Mouse (Mus musculus) hindbrain, postnatal 0 days (tissue): Measurements from ENCODE around the gene Plet1. TPM values are rescaled to one million over a fixed set of nuclear protein-coding genes. Genes with fewer than 3 reads are reported as not detected.

ENCODE experiments used
- ATAC-seq: fragments of 200-750 bp; cut with Nextera tagmentation; 2 replicates; pipeline ENCODE4 v1.8.0; 2017; ENCODE audit warnings: mild to moderate bottlenecking, moderate TSS enrichment, moderate library complexity
- DNase-seq: peaks from one replicate; pipeline ENCODE4 v3.0.0-alpha.2; 2015; ENCODE audit warnings: low spot score
- H3K27ac ChIP-seq: fragments of 300-500 bp; sonication (generic); 2 replicates; pipeline ENCODE4 v1.5.1; 2014; ENCODE audit warnings: mild to moderate bottlenecking
- H3K27me3 ChIP-seq: fragments of 300-500 bp; sonication (generic); 2 replicates; pipeline ENCODE4 v1.6.1; 2014; ENCODE audit warnings: low read length, mixed read lengths; ENCODE audit not compliant: insufficient read depth
- H3K36me3 ChIP-seq: fragments of 300-500 bp; sonication (generic); 2 replicates; pipeline ENCODE4 v1.6.1; 2014; ENCODE audit warnings: low read length, mixed read lengths; ENCODE audit not compliant: insufficient read depth
- H3K4me1 ChIP-seq: fragments of 300-500 bp; sonication (generic); 2 replicates; pipeline ENCODE4 v1.6.1; 2014; ENCODE audit warnings: antibody characterized with exemption, low read length, mixed read lengths; ENCODE audit not compliant: insufficient read depth
- H3K4me2 ChIP-seq: fragments of 300-500 bp; sonication (generic); 2 replicates; pipeline ENCODE4 v1.6.1; 2014; ENCODE audit warnings: low read depth, mild to moderate bottlenecking, low read length, moderate library complexity, mixed read lengths
- H3K4me3 ChIP-seq: fragments of 300-500 bp; sonication (generic); 2 replicates; pipeline ENCODE4 v1.5.1; 2014; ENCODE audit warnings: low read length
- H3K9ac ChIP-seq: fragments of 300-500 bp; sonication (generic); replicated peaks from 2 replicates; pipeline ENCODE4 v1.6.1; 2014; ENCODE audit warnings: mild to moderate bottlenecking, low read length, moderate library complexity, mixed read lengths
- H3K9me3 ChIP-seq: fragments of 300-500 bp; sonication (generic); 2 replicates; pipeline ENCODE4 v1.6.1; 2016; ENCODE audit warnings: low read length, mixed read lengths
- CTCF ChIP-seq: IDR thresholded peaks from 2 replicates; pipeline ENCODE4 v1.5.1; 2016; ENCODE audit warnings: antibody characterized with exemption, control low read depth, low read depth
- WGBS: fragments of 180-500 bp; shearing (Covaris S2); extraction: QIAGEN DNeasy Blood & Tissue Kit; methylation state at CpG from one replicate; pipeline ENCODE4 v1.1.7; 2014; 5-methylcytosine and 5-hydroxymethylcytosine counted together
- polyA plus RNA-seq: library from polyadenylated mRNA; unstranded; fragments of >200 nt; fragmentation: Nextera tagmentation; extraction: Ambion mirVana; gene quantifications from 2 replicates; pipeline ENCODE4 v1.2.1, GENCODE M21; 2015
- total RNA-seq: library from RNA; depleted of rRNA; stranded (reverse); fragments of >200 nt; gene quantifications from 2 replicates; pipeline ENCODE4 v1.2.3, GENCODE M21; 2014; rRNA removed

Gene Plet1
- total and polyA plus RNA-seq, 2 experiments from 2014 or later, result 0.37 to 1.0 TPM

DNA sequence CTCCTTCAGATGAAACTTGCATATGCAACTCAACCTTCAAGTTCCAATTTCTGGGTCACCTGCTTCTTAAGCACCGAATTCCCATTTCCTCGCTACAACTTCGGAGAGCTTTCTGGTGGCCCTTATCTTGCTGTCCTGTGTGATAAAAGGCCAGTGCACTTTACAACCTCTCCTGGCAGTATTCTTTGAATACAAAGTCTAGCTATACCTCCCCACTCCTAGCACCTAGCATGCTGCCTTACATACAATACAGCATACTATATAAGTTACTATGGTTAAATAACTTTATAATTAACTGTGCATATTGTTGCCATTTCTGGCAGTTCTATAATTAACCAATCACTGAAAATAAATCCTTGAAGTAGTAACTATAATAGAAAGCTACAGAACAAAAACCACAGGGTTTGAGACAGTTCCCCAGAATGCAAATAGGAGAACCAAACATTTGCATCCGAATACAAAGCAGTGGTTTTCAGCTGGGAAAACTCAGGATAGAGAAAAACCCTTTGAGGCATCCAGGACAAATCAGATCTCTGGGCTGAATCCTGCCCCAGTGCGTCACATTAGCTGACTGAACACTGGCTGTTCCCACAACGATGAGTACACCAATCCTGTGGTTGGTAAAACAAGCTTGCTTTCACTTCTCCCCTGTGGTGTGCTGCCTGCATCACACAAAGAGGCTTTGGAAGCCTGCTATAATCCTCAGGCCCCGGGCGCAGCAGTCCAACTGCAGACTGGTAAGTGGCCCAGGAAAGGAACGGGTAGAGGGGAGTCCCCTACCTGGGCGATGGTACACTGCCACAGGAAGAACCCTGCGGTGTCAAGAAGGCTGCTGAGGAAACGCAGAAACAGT is 60.1 kb downstream of the Plet1 start, which contains the start of gene Il18:
TSS of gene Il18 (plus strand) at position 587 of the 853 bp plus-strand sequence.
- Histone ChIP-seq H3K27me3 (no peaks in the 10 kb centered on the region), H3K4me3 (peak within 1 kb of the TSS; percentile 27), H3K9me3 (no peaks in the 10 kb centered on the region), H3K4me2 (peak within 1 kb of the TSS; percentile 53), H3K9ac (peak within 1 kb of the TSS; percentile 33; the same call in 1 of the 2 replicates), H3K27ac (peak within 1 kb of the TSS; percentile 79), H3K36me3 (no peaks in the 10 kb centered on the region), H3K4me1 (no peaks in the 10 kb centered on the region; the same call in 1 of the 2 replicates)
- no peak for TF ChIP-seq CTCF
- ATAC-seq (peak; percentile 99), DNase-seq (peak; percentile 86)
- 20% methylated on average over 12 of the region's 12 CpGs for WGBS

DNA sequence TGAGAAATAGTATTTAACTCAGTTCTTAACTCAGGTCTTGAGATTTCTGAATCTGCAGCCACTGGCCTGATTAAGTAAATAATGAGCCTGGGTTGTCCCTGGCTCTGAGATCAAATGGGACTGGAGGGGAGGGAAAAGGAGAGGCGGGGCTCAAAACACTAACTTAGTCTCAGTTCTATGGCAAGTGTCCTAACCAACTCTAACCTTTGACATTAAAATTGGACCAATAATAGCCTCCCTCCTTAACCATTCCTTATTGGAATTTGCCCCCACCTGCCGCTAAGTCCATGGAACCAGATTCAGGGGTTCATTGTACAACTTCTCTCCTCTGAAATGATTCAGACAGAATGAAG is 60.7 kb downstream of the Plet1 start, which contains the start of gene Bco2:
TSS of gene Bco2 (minus strand) at position 88 of the 353 bp plus-strand sequence.
- peak within 1 kb of the TSS; percentile 79 for H3K27ac ChIP-seq
- H3K9me3 ChIP-seq, result no peaks in the 10 kb centered on the region
- peak within 1 kb of the TSS; percentile 27 for H3K4me3 ChIP-seq
- ATAC-seq (peak; percentile 58; the same call in 1 of the 2 replicates), DNase-seq (no peak)
- H3K9ac ChIP-seq, result peak within 1 kb of the TSS; percentile 33; the same call in 1 of the 2 replicates
- no peaks in the 10 kb centered on the region for H3K27me3 ChIP-seq
- WGBS, result 17% methylated on average over 2 of the region's 2 CpGs
- no peaks in the 10 kb centered on the region for H3K36me3 ChIP-seq
- H3K4me1 ChIP-seq, result no peaks in the 10 kb centered on the region; the same call in 1 of the 2 replicates
- peak within 1 kb of the TSS; percentile 53 for H3K4me2 ChIP-seq
- TF ChIP-seq CTCF, result no peak

Other genes starting within 250 kb of the Plet1 start
- gene Rpl10-ps3, start 149.6 kb upstream of the Plet1 start, total RNA-seq, result 91.4 and 212 TPM in 2 replicates
- gene Rpl10-ps3, start 149.6 kb upstream of the Plet1 start, polyA plus RNA-seq, result 91.6 and 99.3 TPM in 2 replicates
- gene Pts, start 34.2 kb downstream of the Plet1 start, total RNA-seq, result 65.7 and 86.8 TPM in 2 replicates
- 114 and 115 TPM in 2 replicates for gene Pts, start 34.2 kb downstream of the Plet1 start, polyA plus RNA-seq
- 17.2 and 21.7 TPM in 2 replicates for gene Il18, start 60.3 kb downstream of the Plet1 start, total RNA-seq
- gene Il18, start 60.3 kb downstream of the Plet1 start, polyA plus RNA-seq, result 38.0 and 39.5 TPM in 2 replicates
- 0.21 and 0.72 TPM in 2 replicates for gene Bco2, start 60.7 kb downstream of the Plet1 start, total RNA-seq
- gene Bco2, start 60.7 kb downstream of the Plet1 start, polyA plus RNA-seq, result 0.48 and 0.64 TPM in 2 replicates
- gene Tex12, start 66.8 kb downstream of the Plet1 start, total RNA-seq, result not detected in 2 replicates
- gene Tex12, start 66.8 kb downstream of the Plet1 start, polyA plus RNA-seq, result 0.21 and 0.34 TPM in 2 replicates
- gene Sdhd, start 109.3 kb downstream of the Plet1 start, total RNA-seq, result 217 and 251 TPM in 2 replicates
- gene Sdhd, start 109.3 kb downstream of the Plet1 start, polyA plus RNA-seq, result 355 and 363 TPM in 2 replicates
- 131 and 165 TPM in 2 replicates for gene Timm8b, start 109.4 kb downstream of the Plet1 start, total RNA-seq
- 442 and 445 TPM in 2 replicates for gene Timm8b, start 109.4 kb downstream of the Plet1 start, polyA plus RNA-seq
- 1.2 and 2.6 TPM in 2 replicates for gene Pih1d2, start 122.8 kb downstream of the Plet1 start, total RNA-seq
- gene Pih1d2, start 122.8 kb downstream of the Plet1 start, polyA plus RNA-seq, result 5.5 and 7.7 TPM in 2 replicates
- gene Nkapd1, start 122.9 kb downstream of the Plet1 start, total RNA-seq, result 10.7 and 15.0 TPM in 2 replicates
- gene Nkapd1, start 122.9 kb downstream of the Plet1 start, polyA plus RNA-seq, result 20.2 and 21.2 TPM in 2 replicates
- gene Dlat, start 165.3 kb downstream of the Plet1 start, total RNA-seq, result 72.2 and 77.4 TPM in 2 replicates
- gene Dlat, start 165.3 kb downstream of the Plet1 start, polyA plus RNA-seq, result 65.1 and 69.2 TPM in 2 replicates
- gene Dixdc1, start 245.0 kb downstream of the Plet1 start, total RNA-seq, result 40.3 and 50.7 TPM in 2 replicates
- gene Dixdc1, start 245.0 kb downstream of the Plet1 start, polyA plus RNA-seq, result 24.4 and 26.0 TPM in 2 replicates